In genomic region chr19:47303128-47303527, GRCm38 (mm10) we compare ENCODE assay signal across 9 mouse cellular contexts.
A peak's percentile ranks its signal among the peaks of the same experiment; 100 is the strongest.
DNase-seq lines count a peak whose midpoint lies in the region; ATAC-seq and TF ChIP-seq lines count a peak whose summit lies in the region.
"Had no signal": no experiment of that assay in that cellular context is flagged by ENCODE, and none has a peak within 500 bp of the region (broad histone marks: within the 10 kb centered on the region; RNA-seq: fewer than 3 reads in every experiment).

No protein-coding gene starts in this region.

- H3K4me2 ChIP-seq in intestine, embryonic 14.5 days (ENCODE audit: low read length), result no peak overlapping the region
- H3K4me2 ChIP-seq in intestine, postnatal 0 days (replicated peaks; ENCODE audit: low read depth), result no peak overlapping the region
- no peak overlapping the region for H3K4me2 ChIP-seq in limb, embryonic 15.5 days
- H3K4me2 ChIP-seq in stomach, postnatal 0 days (replicated peaks; ENCODE audit: low read depth), result no peak overlapping the region

- TF ChIP-seq CTCF in intestine, postnatal 0 days (IDR thresholded peaks at IDR 0.05; ENCODE audit: low read depth), result no peak
- no peak for TF ChIP-seq CTCF in stomach, postnatal 0 days (IDR thresholded peaks at IDR 0.05; ENCODE audit: low read depth)

- no peak for ATAC-seq in intestine, embryonic 14.5 days (replicated peaks; ENCODE audit: low FRiP score, low TSS enrichment, low read depth)
- ATAC-seq in intestine, postnatal 0 days, result no peak
- ATAC-seq in limb, embryonic 15.5 days (ENCODE audit: insufficient number of reproducible peaks, low FRiP score, low TSS enrichment, low read depth), result no peak
- ATAC-seq in stomach, postnatal 0 days (ENCODE audit: low FRiP score, low TSS enrichment), result peak; percentile 68
- ATAC-seq: forebrain, postnatal 0 days had no signal

- H3K27me3 ChIP-seq in intestine, embryonic 14.5 days (replicated peaks; ENCODE audit: control insufficient read depth, insufficient read depth, low read length), result no peaks in the 10 kb centered on the region
- no peaks in the 10 kb centered on the region for H3K27me3 ChIP-seq in intestine, postnatal 0 days (replicated peaks; ENCODE audit: control insufficient read depth, insufficient read depth, low read length)
- H3K27me3 ChIP-seq in limb, embryonic 15.5 days, result no peaks in the 10 kb centered on the region
- no peaks in the 10 kb centered on the region for H3K27me3 ChIP-seq in stomach, postnatal 0 days (ENCODE audit: control insufficient read depth, insufficient read depth, low read length)

- H3K27ac ChIP-seq in intestine, embryonic 14.5 days (ENCODE audit: low read depth), result peak overlapping the region; percentile 75; the same call in 1 of the 2 replicates
- no peak overlapping the region for H3K27ac ChIP-seq in intestine, postnatal 0 days (ENCODE audit: low read depth, low read length)
- H3K27ac ChIP-seq in limb, embryonic 15.5 days, result peak overlapping the region; percentile 76; the same call in 1 of the 2 replicates
- H3K27ac ChIP-seq in stomach, postnatal 0 days (replicated peaks), result peak overlapping the region; percentile 88

- no peaks in the 10 kb centered on the region for H3K9me3 ChIP-seq in intestine, embryonic 14.5 days (ENCODE audit: control insufficient read depth, low read length)
- no peaks in the 10 kb centered on the region for H3K9me3 ChIP-seq in intestine, postnatal 0 days (ENCODE audit: control insufficient read depth)
- no peaks in the 10 kb centered on the region for H3K9me3 ChIP-seq in limb, embryonic 15.5 days
- no peaks in the 10 kb centered on the region for H3K9me3 ChIP-seq in stomach, postnatal 0 days (ENCODE audit: control insufficient read depth, low read length)

- no peak for DNase-seq in intestine, embryonic 14.5 days (ENCODE audit: low spot score)
- DNase-seq in urinary bladder, postnatal 14 days (ENCODE audit: low spot score), result peak; percentile 83
- no peak for DNase-seq in urinary bladder, adult 2 months (ENCODE audit: low spot score)
- DNase-seq in stomach, postnatal 0 days (ENCODE audit: low spot score), result peak; percentile 89
- no peak for DNase-seq in layer of hippocampus, adult 18-20 months (ENCODE audit: low spot score in 2 of 2)
- DNase-seq: cerebellum, adult 18-20 months; forebrain, postnatal 0 days had no signal

- no peak overlapping the region for H3K4me3 ChIP-seq in intestine, embryonic 14.5 days (ENCODE audit: low read depth, low read length)
- no peak overlapping the region for H3K4me3 ChIP-seq in intestine, postnatal 0 days (ENCODE audit: low read depth, low read length)
- H3K4me3 ChIP-seq in limb, embryonic 15.5 days, result no peak overlapping the region
- no peak overlapping the region for H3K4me3 ChIP-seq in stomach, postnatal 0 days (ENCODE audit: low read depth, low read length)

- peaks cover 41% of the 10 kb centered on the region for H3K36me3 ChIP-seq in intestine, embryonic 14.5 days (ENCODE audit: control insufficient read depth, insufficient read depth, low read length)
- H3K36me3 ChIP-seq in intestine, postnatal 0 days (ENCODE audit: control insufficient read depth, insufficient read depth), result peaks cover 6% of the 10 kb centered on the region; the same call in 1 of the 2 replicates
- peaks cover 46% of the 10 kb centered on the region for H3K36me3 ChIP-seq in limb, embryonic 15.5 days
- H3K36me3 ChIP-seq in stomach, postnatal 0 days (ENCODE audit: control insufficient read depth, insufficient read depth, low read length), result peaks cover 8% of the 10 kb centered on the region; the same call in 1 of the 2 replicates

- peaks cover 30% of the 10 kb centered on the region for H3K4me1 ChIP-seq in intestine, embryonic 14.5 days (replicated peaks; ENCODE audit: control insufficient read depth, insufficient read depth, low read length)
- peaks cover 2% of the 10 kb centered on the region; the same call in 1 of the 2 replicates for H3K4me1 ChIP-seq in intestine, postnatal 0 days (replicated peaks; ENCODE audit: control insufficient read depth, insufficient read depth, low read length)
- peaks cover 67% of the 10 kb centered on the region for H3K4me1 ChIP-seq in limb, embryonic 15.5 days
- peaks cover 21% of the 10 kb centered on the region for H3K4me1 ChIP-seq in stomach, postnatal 0 days (replicated peaks; ENCODE audit: control insufficient read depth, insufficient read depth)

- H3K9ac ChIP-seq in intestine, embryonic 14.5 days (ENCODE audit: low read length), result no peak overlapping the region
- H3K9ac ChIP-seq in intestine, postnatal 0 days (ENCODE audit: low read depth, low read length), result no peak overlapping the region
- no peak overlapping the region for H3K9ac ChIP-seq in limb, embryonic 15.5 days
- H3K9ac ChIP-seq in stomach, postnatal 0 days (ENCODE audit: low read length), result no peak overlapping the region; the same call in 1 of the 2 replicates
- H3K9ac ChIP-seq: forebrain, postnatal 0 days had no signal

- WGBS in intestine, embryonic 14.5 days, result 87% methylated on average over 10 of the region's 10 CpGs
- 87% methylated on average over 10 of the region's 10 CpGs for WGBS in intestine, postnatal 0 days
- 86% methylated on average over 10 of the region's 10 CpGs for WGBS in limb, embryonic 15.5 days
- 65% methylated on average over 10 of the region's 10 CpGs for WGBS in stomach, postnatal 0 days

- TF ChIP-seq EP300 in stomach, postnatal 0 days (optimal IDR thresholded peaks at IDR 0.05), result no peak

Comparison
In these comparisons a context has a peak if more than half of its experiments do, and no peak if none do; other contexts are left out.
1. DNase-seq: peak in urinary bladder, postnatal 14 days (single experiment) and stomach, postnatal 0 days (single experiment); none in intestine, embryonic 14.5 days (single experiment), urinary bladder, adult 2 months (single experiment) and layer of hippocampus, adult 18-20 months (0 of 2).